ENCODE assay signal across 13 mouse cellular contexts in genomic region chr8:33987755-33988104, GRCm38 (mm10).
A peak's percentile ranks its signal among the peaks of the same experiment; 100 is the strongest.
DNase-seq lines count a peak whose midpoint lies in the region; ATAC-seq and TF ChIP-seq lines count a peak whose summit lies in the region.
"Had no signal": no experiment of that assay in that cellular context is flagged by ENCODE, and none has a peak within 500 bp of the region (broad histone marks: within the 10 kb centered on the region; RNA-seq: fewer than 3 reads in every experiment).

No protein-coding gene starts in this region.

- H3K27ac ChIP-seq in lung, embryonic 16.5 days (ENCODE audit: low read length) = peak overlapping the region; percentile 17
- peak overlapping the region; percentile 77 for H3K27ac ChIP-seq in testis, adult 2 months (ENCODE audit: control insufficient read depth, insufficient read depth, low read depth, low read length)
- H3K27ac ChIP-seq: embryonic facial prominence, embryonic 15.5 days; limb, embryonic 12.5 days; midbrain, embryonic 12.5 days had no signal

- H3K9ac ChIP-seq in lung, embryonic 16.5 days (ENCODE audit: low read length) = no peak overlapping the region
- H3K9ac ChIP-seq: embryonic facial prominence, embryonic 15.5 days; limb, embryonic 12.5 days; midbrain, embryonic 12.5 days had no signal

- DNase-seq in lung, postnatal 4 days = no peak
- peak; percentile 54 to 65 for DNase-seq in heart, postnatal 10 days
- peak; percentile 38 for DNase-seq in kidney, postnatal 10 days
- DNase-seq in urinary bladder, postnatal 25 days (ENCODE audit: low spot score) = no peak
- DNase-seq in urinary bladder, postnatal 36 days (ENCODE audit: low spot score in 2 of 2) = no peak
- no peak for DNase-seq in gastrocnemius, postnatal 4 days (ENCODE audit: low spot score in 2 of 2)
- DNase-seq: cerebellum, adult 9-10 months had no signal

- TF ChIP-seq POLR2A in testis, adult 2 months (IDR thresholded peaks at IDR 0.05; ENCODE audit: control insufficient read depth, low read depth, low read length) = 0 out of 2 replicates have a peak, but pooled peaks have one; percentile 15

- H3K36me3 ChIP-seq in lung, embryonic 16.5 days (ENCODE audit: control insufficient read depth, insufficient read depth, low read length) = no peaks in the 10 kb centered on the region
- no peaks in the 10 kb centered on the region for H3K36me3 ChIP-seq in testis, adult 2 months (ENCODE audit: control insufficient read depth, insufficient read depth, low read length)
- H3K36me3 ChIP-seq: embryonic facial prominence, embryonic 15.5 days; limb, embryonic 12.5 days; midbrain, embryonic 12.5 days had no signal

- H3K4me2 ChIP-seq in lung, embryonic 16.5 days (ENCODE audit: low read depth, low read length) = no peak overlapping the region
- H3K4me2 ChIP-seq: embryonic facial prominence, embryonic 15.5 days; limb, embryonic 12.5 days; midbrain, embryonic 12.5 days had no signal

- H3K27me3 ChIP-seq in lung, embryonic 16.5 days (ENCODE audit: control insufficient read depth, insufficient read depth, low read depth, low read length) = no peaks in the 10 kb centered on the region
- H3K27me3 ChIP-seq in testis, adult 2 months (ENCODE audit: control insufficient read depth, insufficient read depth, low read length) = no peaks in the 10 kb centered on the region
- H3K27me3 ChIP-seq: embryonic facial prominence, embryonic 15.5 days; limb, embryonic 12.5 days; midbrain, embryonic 12.5 days had no signal

- intact Hi-C loops in heart, postnatal 10 days (cut with DNase I) = no loop called here

- H3K9me3 ChIP-seq in lung, embryonic 16.5 days (ENCODE audit: control insufficient read depth, low read length) = no peaks in the 10 kb centered on the region
- H3K9me3 ChIP-seq: embryonic facial prominence, embryonic 15.5 days; limb, embryonic 12.5 days; midbrain, embryonic 12.5 days had no signal

- no peak for TF ChIP-seq CTCF in testis, adult 2 months (IDR thresholded peaks at IDR 0.05; ENCODE audit: control insufficient read depth, insufficient read depth, insufficient replicate concordance, low read depth, low read length)

- H3K4me1 ChIP-seq in lung, embryonic 16.5 days (replicated peaks; ENCODE audit: control insufficient read depth, insufficient read depth, low read length) = peaks cover 22% of the 10 kb centered on the region
- peaks cover 28% of the 10 kb centered on the region for H3K4me1 ChIP-seq in testis, adult 2 months (ENCODE audit: control insufficient read depth, insufficient read depth, low read length)

- WGBS in lung, embryonic 16.5 days = 44% methylated on average over 10 of the region's 10 CpGs

- ATAC-seq in lung, embryonic 16.5 days (ENCODE audit: low read depth) = no peak
- ATAC-seq: CD4-positive, CD25-positive, alpha-beta regulatory T cell, adult 4 months had no signal

- no peak overlapping the region for H3K4me3 ChIP-seq in lung, embryonic 16.5 days (ENCODE audit: low read length)
- H3K4me3 ChIP-seq in testis, adult 2 months (ENCODE audit: control insufficient read depth, low read depth, low read length) = peak overlapping the region; percentile 57
- H3K4me3 ChIP-seq: embryonic facial prominence, embryonic 15.5 days; limb, embryonic 12.5 days; midbrain, embryonic 12.5 days had no signal

Comparison
In these comparisons a context has a peak if more than half of its experiments do, and no peak if none do; other contexts are left out.
1. DNase-seq: peak in heart, postnatal 10 days (2 of 2) and kidney, postnatal 10 days (single experiment); none in lung, postnatal 4 days (0 of 2), urinary bladder, postnatal 25 days (single experiment), urinary bladder, postnatal 36 days (0 of 2) and gastrocnemius, postnatal 4 days (0 of 2).